Mouse (Mus musculus) intestine, embryonic 16.5 days (tissue): Measurements from ENCODE around the gene Serinc3. TPM values are rescaled to one million over a fixed set of nuclear protein-coding genes. Genes with fewer than 3 reads are reported as not detected.

ENCODE experiments used
- ATAC-seq: fragments of 200-750 bp; cut with Nextera tagmentation; 2 replicates; pipeline ENCODE4 v1.8.0; 2017; ENCODE audit warnings: moderate TSS enrichment, moderate library complexity
- H3K27ac ChIP-seq: fragments of 300-500 bp; sonication (generic); 2 replicates; pipeline ENCODE4 v1.5.1; 2014; ENCODE audit warnings: mild to moderate bottlenecking, low read length
- H3K27me3 ChIP-seq: fragments of 300-500 bp; sonication (generic); replicated peaks from 2 replicates; pipeline ENCODE4 v1.6.1; 2014; ENCODE audit warnings: low read length, control low read depth, mixed read lengths; ENCODE audit not compliant: control insufficient read depth, insufficient read depth
- H3K36me3 ChIP-seq: fragments of 300-500 bp; sonication (generic); 2 replicates; pipeline ENCODE4 v1.6.1; 2014; ENCODE audit warnings: low read length, control low read depth; ENCODE audit not compliant: control insufficient read depth, insufficient read depth
- H3K4me1 ChIP-seq: fragments of 300-500 bp; sonication (generic); 2 replicates; pipeline ENCODE4 v1.6.1; 2014; ENCODE audit warnings: low read length, control low read depth, mixed read lengths; ENCODE audit not compliant: control insufficient read depth, insufficient read depth
- H3K4me2 ChIP-seq: fragments of 300-500 bp; sonication (generic); 2 replicates; pipeline ENCODE4 v1.6.1; 2014; ENCODE audit warnings: low read depth, low read length, control low read depth
- H3K4me3 ChIP-seq: fragments of 300-500 bp; sonication (generic); 2 replicates; pipeline ENCODE4 v1.5.1; 2014; ENCODE audit warnings: mild to moderate bottlenecking, low read length
- H3K9ac ChIP-seq: fragments of 300-500 bp; sonication (generic); 2 replicates; pipeline ENCODE4 v1.6.1; 2014; ENCODE audit warnings: low read depth, low read length
- H3K9me3 ChIP-seq: fragments of 300-500 bp; sonication (generic); 2 replicates; pipeline ENCODE4 v1.6.1; 2016; ENCODE audit warnings: low read length, control low read depth; ENCODE audit not compliant: control insufficient read depth
- WGBS: fragments of 180-500 bp; shearing (Covaris S2); extraction: QIAGEN DNeasy Blood & Tissue Kit; methylation state at CpG from one replicate; pipeline ENCODE4 v1.1.7; 2014; 5-methylcytosine and 5-hydroxymethylcytosine counted together
- polyA plus RNA-seq: library from polyadenylated mRNA; unstranded; fragments of >200 nt; fragmentation: Nextera tagmentation; extraction: Ambion mirVana; gene quantifications from 2 replicates; pipeline ENCODE4 v1.2.1, GENCODE M21; 2015

Gene Serinc3
- polyA plus RNA-seq, 1 experiment from 2014 or later, result 57.1 TPM

DNA sequence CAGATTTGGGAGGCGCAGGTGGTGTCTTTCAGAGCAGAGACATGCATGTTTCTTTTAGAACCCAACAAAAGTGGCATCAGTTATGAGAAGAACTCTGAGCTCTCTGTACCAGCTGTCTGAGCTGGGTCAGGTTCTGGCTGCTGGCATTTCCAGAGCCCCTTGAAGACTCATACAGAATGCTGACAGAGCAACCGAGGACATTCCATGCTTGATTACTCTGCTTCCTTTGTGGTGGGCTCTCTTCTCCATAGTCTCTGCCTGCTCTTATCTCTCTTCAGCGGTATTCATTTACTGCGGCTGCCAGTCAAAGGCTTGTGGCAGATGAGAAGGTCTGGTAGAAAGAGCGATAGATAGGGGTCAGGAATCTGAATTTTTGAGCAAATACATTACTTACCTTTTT lies 41.3 kb upstream of the Serinc3 start:
- Histone ChIP-seq H3K27me3 (no peaks in the 10 kb centered on the region), H3K4me1 (peaks cover 40% of the 10 kb centered on the region), H3K36me3 (no peaks in the 10 kb centered on the region), H3K27ac (peak overlapping the region; percentile 76), H3K9me3 (no peaks in the 10 kb centered on the region), H3K4me3 (no peak overlapping the region), H3K9ac (peak overlapping the region; percentile 35; the same call in 1 of the 2 replicates), H3K4me2 (peak overlapping the region; percentile 28; the same call in 1 of the 2 replicates)
- no peak for ATAC-seq
- WGBS, result 58% methylated on average over 5 of the region's 5 CpGs

DNA sequence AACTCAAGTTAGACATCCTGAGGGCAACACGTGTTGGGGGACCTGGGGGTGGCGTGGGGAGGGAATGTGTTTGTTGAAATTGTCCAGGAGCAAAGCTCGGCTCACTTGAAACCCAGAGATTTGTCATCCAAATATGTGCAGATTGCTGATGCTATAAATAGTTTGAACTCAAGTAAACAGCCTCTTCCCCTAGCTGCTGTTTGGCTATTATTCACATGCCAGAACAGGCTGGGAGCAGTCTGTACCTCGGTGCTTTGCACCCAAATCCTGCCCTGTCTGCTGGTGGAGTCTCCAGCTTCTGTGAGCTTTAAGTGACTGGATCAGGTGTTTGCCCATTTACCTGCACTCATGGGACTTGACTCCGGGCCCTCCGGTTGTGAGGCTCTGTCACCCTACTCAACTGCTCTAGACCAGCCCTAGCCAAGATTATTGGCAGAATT lies 40.9 kb upstream of the Serinc3 start:
- 32% methylated on average over 6 of the region's 6 CpGs for WGBS
- Histone ChIP-seq H3K4me3 (no peak overlapping the region), H3K9me3 (no peaks in the 10 kb centered on the region), H3K36me3 (no peaks in the 10 kb centered on the region), H3K27me3 (no peaks in the 10 kb centered on the region), H3K27ac (peak overlapping the region; percentile 76), H3K4me2 (peak overlapping the region; percentile 28; the same call in 1 of the 2 replicates), H3K4me1 (peaks cover 40% of the 10 kb centered on the region), H3K9ac (peak overlapping the region; percentile 35; the same call in 1 of the 2 replicates)
- peak; percentile 46 for ATAC-seq

DNA sequence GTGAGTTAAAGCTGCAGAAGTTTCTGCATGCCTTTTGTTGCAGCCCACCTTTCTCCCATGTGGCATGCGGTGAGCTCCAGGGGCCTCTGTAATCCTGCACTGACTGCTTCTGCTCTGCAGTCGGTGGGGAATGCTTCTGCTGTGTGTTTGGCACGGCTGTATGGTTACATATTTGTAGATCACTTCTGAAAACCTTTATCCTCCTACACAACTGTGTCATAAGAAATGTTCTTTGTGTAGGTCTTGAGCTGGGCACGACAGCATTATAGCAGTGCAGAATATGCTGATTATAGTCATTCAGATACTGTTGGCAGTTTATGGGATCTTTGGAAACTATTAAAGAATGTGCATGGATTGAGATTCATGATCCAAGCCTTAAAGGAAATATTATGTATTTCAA lies 40.4 kb upstream of the Serinc3 start:
- 34% methylated on average over 4 of the region's 4 CpGs for WGBS
- Histone ChIP-seq H3K4me2 (no peak overlapping the region), H3K9ac (no peak overlapping the region), H3K36me3 (no peaks in the 10 kb centered on the region), H3K4me3 (no peak overlapping the region), H3K9me3 (no peaks in the 10 kb centered on the region), H3K27me3 (no peaks in the 10 kb centered on the region), H3K4me1 (peaks cover 38% of the 10 kb centered on the region), H3K27ac (peak overlapping the region; percentile 47)
- ATAC-seq, result no peak

DNA sequence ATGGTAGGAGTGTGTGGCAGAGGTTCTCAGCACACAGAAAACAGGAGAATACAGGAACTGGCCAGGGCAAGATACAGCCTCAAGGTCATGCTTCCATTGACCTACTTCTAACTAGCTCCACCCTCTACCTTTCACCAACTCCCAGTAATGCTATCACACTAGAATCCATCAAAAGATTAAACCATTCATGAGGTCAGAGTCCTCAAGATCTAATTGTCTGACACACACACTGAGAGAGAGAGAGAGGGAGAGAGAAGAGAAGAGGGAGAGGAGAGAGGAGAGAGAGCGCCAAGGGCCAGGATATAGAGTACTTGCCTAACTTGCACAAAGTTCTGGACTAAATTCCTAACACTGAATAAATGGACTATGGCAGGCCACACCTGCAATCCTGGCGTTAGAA lies 37.4 kb upstream of the Serinc3 start:
- H3K4me2 ChIP-seq, result no peak overlapping the region
- H3K27ac ChIP-seq, result no peak overlapping the region; the same call in 1 of the 2 replicates
- no peaks in the 10 kb centered on the region for H3K36me3 ChIP-seq
- H3K27me3 ChIP-seq, result no peaks in the 10 kb centered on the region
- no peak overlapping the region for H3K4me3 ChIP-seq
- H3K9me3 ChIP-seq, result no peaks in the 10 kb centered on the region
- peak; percentile 68 for ATAC-seq
- no peak overlapping the region for H3K9ac ChIP-seq
- H3K4me1 ChIP-seq, result peaks cover 26% of the 10 kb centered on the region
- 73% methylated on average over 2 of the region's 2 CpGs for WGBS

DNA sequence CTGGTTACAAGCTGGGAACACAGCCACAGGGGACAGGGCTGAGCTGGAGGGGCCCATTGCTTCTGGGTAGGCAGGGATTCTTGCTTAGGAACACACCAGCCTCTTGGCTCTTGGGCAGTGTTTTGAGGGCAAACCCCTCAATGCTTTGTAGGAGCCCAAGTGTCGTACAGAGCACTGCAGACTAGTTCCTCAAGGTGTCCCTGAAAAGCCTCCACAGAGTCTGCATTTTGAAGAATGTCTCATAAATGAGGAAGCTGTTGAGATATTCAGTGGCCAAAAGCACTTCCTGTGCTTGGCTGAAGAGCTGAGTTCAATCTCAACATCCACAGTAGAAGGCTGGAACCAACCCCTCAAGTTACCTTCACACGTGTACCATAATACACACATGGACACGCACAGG lies 31.8 kb upstream of the Serinc3 start:
- H3K36me3 ChIP-seq, result no peaks in the 10 kb centered on the region
- no peak overlapping the region for H3K4me3 ChIP-seq
- H3K9ac ChIP-seq, result no peak overlapping the region
- no peaks in the 10 kb centered on the region for H3K27me3 ChIP-seq
- ATAC-seq, result no peak
- peaks cover 29% of the 10 kb centered on the region for H3K4me1 ChIP-seq
- 83% methylated on average over 3 of the region's 3 CpGs for WGBS
- 0 out of 2 replicates have a peak overlapping the region, but pooled peaks have one; percentile 1 for H3K27ac ChIP-seq
- H3K4me2 ChIP-seq, result no peak overlapping the region
- no peaks in the 10 kb centered on the region for H3K9me3 ChIP-seq

DNA sequence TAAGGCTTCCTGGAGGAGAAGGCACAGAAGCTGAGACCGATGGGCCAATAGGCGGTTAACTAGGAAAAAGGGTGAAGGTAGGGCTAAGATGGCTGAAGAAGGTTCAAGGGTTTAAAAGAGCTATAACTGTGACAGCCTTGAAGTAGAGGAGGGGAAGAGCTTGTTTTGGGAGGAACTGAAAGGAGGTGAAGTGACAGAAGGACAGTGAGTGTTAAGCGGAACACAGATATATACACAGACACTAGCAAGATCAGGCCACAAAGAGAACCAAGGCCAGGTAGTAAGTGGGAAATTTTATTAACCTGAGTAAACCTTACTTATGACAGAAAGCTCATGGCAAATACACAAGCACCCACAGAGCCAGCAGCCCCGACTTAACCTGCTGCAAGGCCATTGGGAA lies 31.4 kb upstream of the Serinc3 start:
- no peak for ATAC-seq
- Histone ChIP-seq H3K9me3 (no peaks in the 10 kb centered on the region), H3K27ac (peak overlapping the region; percentile 86), H3K36me3 (no peaks in the 10 kb centered on the region), H3K4me1 (peaks cover 31% of the 10 kb centered on the region), H3K4me3 (no peak overlapping the region), H3K9ac (peak overlapping the region; percentile 3), H3K27me3 (no peaks in the 10 kb centered on the region), H3K4me2 (no peak overlapping the region)
- WGBS, result 86% methylated on average over 4 of the region's 4 CpGs

DNA sequence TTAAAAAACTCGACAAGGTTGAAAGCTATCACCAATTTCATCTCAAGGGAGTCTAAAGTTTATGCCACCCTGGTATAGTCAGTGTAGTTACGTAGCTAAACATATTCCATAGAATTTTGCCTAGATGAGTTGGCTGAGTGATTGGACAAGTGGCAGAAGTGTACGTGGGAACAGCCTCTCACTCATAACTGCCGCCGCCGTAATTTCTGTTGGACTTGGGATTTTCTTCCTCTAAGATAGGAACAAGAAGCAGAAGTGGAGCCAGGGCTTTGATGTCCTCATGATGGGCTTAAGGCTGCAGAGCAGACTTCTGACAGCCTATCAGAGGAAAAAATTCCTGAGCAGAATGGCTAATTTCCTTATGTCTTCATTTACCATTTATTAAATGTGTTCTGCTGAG lies 30.7 kb upstream of the Serinc3 start:
- 44% methylated on average over 6 of the region's 6 CpGs for WGBS

DNA sequence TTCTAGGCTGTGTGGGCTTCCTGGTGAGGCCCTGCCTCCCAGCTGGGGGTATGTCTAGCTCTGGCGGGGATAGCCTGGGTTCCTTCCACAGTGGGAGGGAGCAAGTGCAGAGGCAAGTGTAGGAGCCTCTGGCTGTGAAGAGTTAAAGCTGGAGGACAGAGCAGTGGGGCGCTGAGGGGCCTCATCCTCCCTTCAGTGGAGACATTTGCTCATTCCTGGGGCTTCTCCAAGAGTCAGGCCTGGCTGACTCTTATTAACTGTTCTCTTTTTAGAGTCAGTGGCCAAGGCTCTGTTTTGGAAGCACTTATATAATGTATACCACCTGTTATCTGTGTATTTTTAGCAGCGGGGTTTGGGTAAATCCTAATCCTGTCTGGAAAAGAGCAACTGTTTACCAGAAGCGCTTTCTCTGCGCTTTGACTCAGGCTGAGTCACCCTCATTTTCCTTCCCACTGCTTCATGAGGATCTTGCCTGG lies 30.3 kb upstream of the Serinc3 start:
- H3K4me3 ChIP-seq, result no peak overlapping the region
- H3K9ac ChIP-seq, result no peak overlapping the region
- WGBS, result 35% methylated on average over 5 of the region's 5 CpGs
- no peaks in the 10 kb centered on the region for H3K9me3 ChIP-seq
- peaks cover 31% of the 10 kb centered on the region for H3K4me1 ChIP-seq
- ATAC-seq, result peak; percentile 80
- H3K27ac ChIP-seq, result peak overlapping the region; percentile 86
- peak overlapping the region; percentile 33; the same call in 1 of the 2 replicates for H3K4me2 ChIP-seq
- H3K36me3 ChIP-seq, result no peaks in the 10 kb centered on the region
- H3K27me3 ChIP-seq, result no peaks in the 10 kb centered on the region

More for the DNA sequence above, 30.7 kb upstream of the Serinc3 start:
- H3K9ac ChIP-seq, result peak overlapping the region; percentile 3; the same call in 1 of the 2 replicates
- H3K4me2 ChIP-seq, result 0 out of 2 replicates have a peak overlapping the region, but pooled peaks have one; percentile 14
- no peak; the same call in 1 of the 2 replicates for ATAC-seq
- no peak overlapping the region for H3K4me3 ChIP-seq
- H3K4me1 ChIP-seq, result peaks cover 31% of the 10 kb centered on the region
- no peaks in the 10 kb centered on the region for H3K36me3 ChIP-seq
- no peaks in the 10 kb centered on the region for H3K9me3 ChIP-seq
- H3K27me3 ChIP-seq, result no peaks in the 10 kb centered on the region
- peak overlapping the region; percentile 86 for H3K27ac ChIP-seq

DNA sequence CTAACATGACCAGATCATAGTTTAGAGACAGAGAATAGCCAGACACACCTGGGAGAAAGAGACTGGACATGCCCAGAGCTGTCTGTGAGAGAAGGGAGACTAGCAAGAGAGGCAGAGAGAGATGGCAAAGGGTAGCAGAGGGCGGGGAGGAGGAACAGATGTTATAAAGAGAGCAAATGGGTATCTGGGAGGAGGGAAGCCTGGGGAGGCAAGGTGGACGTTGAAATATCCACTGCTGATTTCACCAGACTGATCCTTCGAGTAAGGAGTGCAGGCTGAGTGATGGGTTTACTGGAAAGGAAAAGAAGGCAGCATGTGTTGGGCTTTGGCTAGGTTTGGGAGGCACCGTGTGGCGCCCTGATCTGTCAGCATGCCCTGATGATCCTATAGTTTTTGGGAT lies 29.5 kb upstream of the Serinc3 start:
- 58% methylated on average over 5 of the region's 5 CpGs for WGBS
- H3K9me3 ChIP-seq, result no peaks in the 10 kb centered on the region
- H3K36me3 ChIP-seq, result no peaks in the 10 kb centered on the region
- peaks cover 31% of the 10 kb centered on the region for H3K4me1 ChIP-seq
- H3K4me2 ChIP-seq, result no peak overlapping the region
- H3K27me3 ChIP-seq, result no peaks in the 10 kb centered on the region
- H3K4me3 ChIP-seq, result no peak overlapping the region
- no peak for ATAC-seq
- H3K27ac ChIP-seq, result peak overlapping the region; percentile 86
- H3K9ac ChIP-seq, result 0 out of 2 replicates have a peak overlapping the region, but pooled peaks have one; percentile 14
